Mouse (Mus musculus) erythroblast, embryonic 14.5 days (primary cell): ENCODE data around the gene Kdm4b.

Source experiments
- GATA1 ChIP-seq: IDR thresholded peaks from 2 replicates; pipeline ENCODE4 v1.6.1; 2012; ENCODE audit warnings: low read length, inconsistent platforms, mixed read lengths
- TAL1 ChIP-seq: IDR thresholded peaks from 3 replicates; pipeline ENCODE4 v1.6.1; 2012; ENCODE audit warnings: low read length, inconsistent platforms, mixed read lengths

GRCm38 (mm10) chr17:56302363-56302996 lies 23.4 kb upstream of the Kdm4b start:
- no peak for TF ChIP-seq GATA1
- no peak for TF ChIP-seq TAL1
